Mouse (Mus musculus): ENCODE results near the gene Cacnb3. TPM values are rescaled to one million over a fixed set of nuclear protein-coding genes. Genes with fewer than 3 reads are reported as not detected.

Cacnb3 gene
- total RNA-seq, 2 experiments from 2014 or later = 4.1 TPM

- DNase-seq (ENCODE audit: low spot score) = no peak
- intact Hi-C loops (cut with DNase I) = no loop called here
These were observed 21.8 kb upstream of the Cacnb3 start for GRCm38 (mm10) chr15:98608784-98609250.

- intact Hi-C loops (cut with DNase I) = no loop called here
- DNase-seq (ENCODE audit: low spot score) = peak; percentile 74
These were observed 21.1 kb upstream of the Cacnb3 start, which contains the start of gene Adcy6 for GRCm38 (mm10) chr15:98609331-98610130. TSS of gene Adcy6 (minus strand) at chr15:98610076.

GRCm38 (mm10) chr15:98610131-98610633 is 20.5 kb upstream of the Cacnb3 start:
- no peak for DNase-seq (ENCODE audit: low spot score)
- intact Hi-C loops (cut with DNase I) = no loop called here

GRCm38 (mm10) chr15:98612229-98612628 is 18.4 kb upstream of the Cacnb3 start:
- intact Hi-C loops (cut with DNase I) = no loop called here
- no peak for DNase-seq (ENCODE audit: low spot score)

- no peak for DNase-seq (ENCODE audit: low spot score)
- intact Hi-C loops (cut with DNase I) = loop anchor here (2.0 kb wide), 1 partner anchor 104 kb away; no protein-coding TSS in a partner anchor
These were observed 16.1 kb upstream of the Cacnb3 start for GRCm38 (mm10) chr15:98614551-98614950.

- DNase-seq (ENCODE audit: low spot score) = no peak
- intact Hi-C loops (cut with DNase I) = loop anchor here (2.0 kb wide), 1 partner anchor 104 kb away; no protein-coding TSS in a partner anchor
These were observed 15.7 kb upstream of the Cacnb3 start for GRCm38 (mm10) chr15:98614971-98615370.

- DNase-seq (ENCODE audit: low spot score) = no peak
- intact Hi-C loops (cut with DNase I) = loop anchor here (2.0 kb wide), 1 partner anchor 105 kb away; no protein-coding TSS in a partner anchor
These were observed 14.9 kb upstream of the Cacnb3 start for GRCm38 (mm10) chr15:98615751-98616150.

GRCm38 (mm10) chr15:98616362-98617175 is 14.1 kb upstream of the Cacnb3 start:
- intact Hi-C loops (cut with DNase I) = loop anchor here (1.0 kb wide), 1 partner anchor 36 kb away; no protein-coding TSS in a partner anchor
- DNase-seq (ENCODE audit: low spot score) = no peak

- no peak for DNase-seq (ENCODE audit: low spot score)
- intact Hi-C loops (cut with DNase I) = loop anchor here (1.0 kb wide), 1 partner anchor 37 kb away; no protein-coding TSS in a partner anchor
These were observed 13.5 kb upstream of the Cacnb3 start for GRCm38 (mm10) chr15:98617176-98617537.

- no peak for DNase-seq (ENCODE audit: low spot score)
- intact Hi-C loops (cut with DNase I) = no loop called here
These were observed 8.4 kb upstream of the Cacnb3 start for GRCm38 (mm10) chr15:98622199-98622598.

- DNase-seq (ENCODE audit: low spot score) = no peak
- intact Hi-C loops (cut with DNase I) = no loop called here
These were observed 7.9 kb upstream of the Cacnb3 start for GRCm38 (mm10) chr15:98622721-98623120.

- intact Hi-C loops (cut with DNase I) = no loop called here
- DNase-seq (ENCODE audit: low spot score) = no peak
These were observed 7.2 kb upstream of the Cacnb3 start for GRCm38 (mm10) chr15:98623361-98623821.

GRCm38 (mm10) chr15:98626078-98626477 is 4.6 kb upstream of the Cacnb3 start:
- no peak for DNase-seq (ENCODE audit: low spot score)
- intact Hi-C loops (cut with DNase I) = no loop called here

GRCm38 (mm10) chr15:98626487-98627212 is 4.0 kb upstream of the Cacnb3 start:
- intact Hi-C loops (cut with DNase I) = no loop called here
- DNase-seq (ENCODE audit: low spot score) = no peak

- intact Hi-C loops (cut with DNase I) = no loop called here
These were observed 1.9 kb upstream of the Cacnb3 start for GRCm38 (mm10) chr15:98628589-98629254.

GRCm38 (mm10) chr15:98629464-98629863 is 1.2 kb upstream of the Cacnb3 start:
- intact Hi-C loops (cut with DNase I) = no loop called here
- DNase-seq (ENCODE audit: low spot score) = no peak

More at GRCm38 (mm10) chr15:98628589-98629254, 1.9 kb upstream of the Cacnb3 start:
- no peak for DNase-seq (ENCODE audit: low spot score)

GRCm38 (mm10) chr15:98631493-98631892 is 853 bp downstream of the Cacnb3 start:
- intact Hi-C loops (cut with DNase I) = no loop called here
- no peak for DNase-seq (ENCODE audit: low spot score)

GRCm38 (mm10) chr15:98632107-98632744 is 1.6 kb downstream of the Cacnb3 start:
- intact Hi-C loops (cut with DNase I) = no loop called here
- DNase-seq (ENCODE audit: low spot score) = peak; percentile 39

GRCm38 (mm10) chr15:98632921-98633320 is 2.3 kb downstream of the Cacnb3 start:
- intact Hi-C loops (cut with DNase I) = no loop called here
- DNase-seq (ENCODE audit: low spot score) = no peak
